Mouse (Mus musculus): ENCODE results near the gene Agfg1. TPM values are rescaled to one million over a fixed set of nuclear protein-coding genes. Genes with fewer than 3 reads are reported as not detected.
"Not testable (repeated sequence)": the region's sequence is repeated elsewhere in the genome, so short reads cannot be mapped to it uniquely, and the experiment has no call there.

Agfg1 gene
- polyA plus RNA-seq, 1 experiment = 5.5 TPM

GRCm38 (mm10) chr1:82858236-82858635 lies 19.0 kb downstream of the Agfg1 start:
- Histone ChIP-seq H3K4me1 (ENCODE audit: control insufficient read depth) (peaks cover 34% of the 10 kb centered on the region), H3K36me3 (ENCODE audit: control insufficient read depth) (peaks cover 74% of the 10 kb centered on the region), H3K27me3 (ENCODE audit: control insufficient read depth) (no peaks in the 10 kb centered on the region), H3K4me3 (replicated peaks) (no peak overlapping the region), H3K9me3 (ENCODE audit: control insufficient read depth, low read length) (no peaks in the 10 kb centered on the region)
- no peak for TF ChIP-seq GATA1 (IDR thresholded peaks at IDR 0.05; ENCODE audit: low read length)
- no peak for TF ChIP-seq TAL1 (IDR thresholded peaks at IDR 0.05; ENCODE audit: low read length)

- Histone ChIP-seq H3K27me3 (ENCODE audit: control insufficient read depth) (no peaks in the 10 kb centered on the region), H3K9me3 (ENCODE audit: control insufficient read depth, low read length) (no peaks in the 10 kb centered on the region), H3K36me3 (ENCODE audit: control insufficient read depth) (peaks cover 90% of the 10 kb centered on the region), H3K4me3 (replicated peaks) (no peak overlapping the region), H3K4me1 (ENCODE audit: control insufficient read depth) (peaks cover 22% of the 10 kb centered on the region)
- TF ChIP-seq TAL1 (IDR thresholded peaks at IDR 0.05; ENCODE audit: low read length) (no peak), GATA1 (IDR thresholded peaks at IDR 0.05; ENCODE audit: low read length) (no peak)
These were observed 21.1 kb downstream of the Agfg1 start for GRCm38 (mm10) chr1:82860391-82860790.

- peaks cover 94% of the 10 kb centered on the region for H3K36me3 ChIP-seq (ENCODE audit: control insufficient read depth)
- H3K4me3 ChIP-seq (replicated peaks) = no peak overlapping the region
These were observed 30.9 kb downstream of the Agfg1 start for GRCm38 (mm10) chr1:82870202-82870601.

GRCm38 (mm10) chr1:82879172-82879571 lies 39.9 kb downstream of the Agfg1 start:
- no peak for TF ChIP-seq TAL1 (IDR thresholded peaks at IDR 0.05; ENCODE audit: low read length)
- no peak for TF ChIP-seq GATA1 (IDR thresholded peaks at IDR 0.05; ENCODE audit: low read length)
- Histone ChIP-seq H3K4me3 (replicated peaks) (no peak overlapping the region), H3K4me1 (ENCODE audit: control insufficient read depth) (no peaks in the 10 kb centered on the region), H3K27me3 (ENCODE audit: control insufficient read depth) (no peaks in the 10 kb centered on the region), H3K36me3 (ENCODE audit: control insufficient read depth) (peaks cover 100% of the 10 kb centered on the region), H3K9me3 (ENCODE audit: control insufficient read depth, low read length) (no peaks in the 10 kb centered on the region)

More at GRCm38 (mm10) chr1:82870202-82870601, 30.9 kb downstream of the Agfg1 start:
- Histone ChIP-seq H3K4me1 (ENCODE audit: control insufficient read depth) (peaks cover 13% of the 10 kb centered on the region), H3K27me3 (ENCODE audit: control insufficient read depth) (no peaks in the 10 kb centered on the region), H3K9me3 (ENCODE audit: control insufficient read depth, low read length) (no peaks in the 10 kb centered on the region)
- TF ChIP-seq TAL1 (IDR thresholded peaks at IDR 0.05; ENCODE audit: low read length) = no peak
- no peak for TF ChIP-seq GATA1 (IDR thresholded peaks at IDR 0.05; ENCODE audit: low read length)

- Histone ChIP-seq H3K36me3 (ENCODE audit: control insufficient read depth) (peaks cover 100% of the 10 kb centered on the region), H3K4me3 (replicated peaks) (no peak overlapping the region), H3K4me1 (ENCODE audit: control insufficient read depth) (no peaks in the 10 kb centered on the region), H3K9me3 (ENCODE audit: control insufficient read depth, low read length) (no peaks in the 10 kb centered on the region), H3K27me3 (ENCODE audit: control insufficient read depth) (no peaks in the 10 kb centered on the region)
- TF ChIP-seq TAL1 (IDR thresholded peaks at IDR 0.05; ENCODE audit: low read length) = no peak
- TF ChIP-seq GATA1 (IDR thresholded peaks at IDR 0.05; ENCODE audit: low read length) = no peak
These were observed 40.9 kb downstream of the Agfg1 start for GRCm38 (mm10) chr1:82880196-82880595.

GRCm38 (mm10) chr1:82893269-82893668 lies 54.0 kb downstream of the Agfg1 start:
- H3K36me3 ChIP-seq (ENCODE audit: control insufficient read depth) = peaks cover 100% of the 10 kb centered on the region

GRCm38 (mm10) chr1:82900567-82900966 lies 61.3 kb downstream of the Agfg1 start:
- Histone ChIP-seq H3K4me3 (replicated peaks) (no peak overlapping the region), H3K4me1 (ENCODE audit: control insufficient read depth) (no peaks in the 10 kb centered on the region), H3K36me3 (ENCODE audit: control insufficient read depth) (peaks cover 98% of the 10 kb centered on the region), H3K9me3 (ENCODE audit: control insufficient read depth, low read length) (no peaks in the 10 kb centered on the region), H3K27me3 (ENCODE audit: control insufficient read depth) (no peaks in the 10 kb centered on the region)
- TF ChIP-seq TAL1 (IDR thresholded peaks at IDR 0.05; ENCODE audit: low read length) (no peak), GATA1 (IDR thresholded peaks at IDR 0.05; ENCODE audit: low read length) (no peak)

More at GRCm38 (mm10) chr1:82893269-82893668, 54.0 kb downstream of the Agfg1 start:
- Histone ChIP-seq H3K4me1 (ENCODE audit: control insufficient read depth) (no peaks in the 10 kb centered on the region), H3K4me3 (replicated peaks) (no peak overlapping the region), H3K9me3 (ENCODE audit: control insufficient read depth, low read length) (no peaks in the 10 kb centered on the region), H3K27me3 (ENCODE audit: control insufficient read depth) (no peaks in the 10 kb centered on the region)
- TF ChIP-seq TAL1 (IDR thresholded peaks at IDR 0.05; ENCODE audit: low read length) = no peak
- TF ChIP-seq GATA1 (IDR thresholded peaks at IDR 0.05; ENCODE audit: low read length) = no peak

GRCm38 (mm10) chr1:82901201-82901600 lies 61.9 kb downstream of the Agfg1 start:
- Histone ChIP-seq H3K36me3 (ENCODE audit: control insufficient read depth) (peaks cover 97% of the 10 kb centered on the region), H3K4me1 (ENCODE audit: control insufficient read depth) (no peaks in the 10 kb centered on the region), H3K4me3 (replicated peaks) (no peak overlapping the region), H3K27me3 (ENCODE audit: control insufficient read depth) (no peaks in the 10 kb centered on the region), H3K9me3 (ENCODE audit: control insufficient read depth, low read length) (no peaks in the 10 kb centered on the region)
- TF ChIP-seq TAL1 (IDR thresholded peaks at IDR 0.05; ENCODE audit: low read length) (no peak), GATA1 (IDR thresholded peaks at IDR 0.05; ENCODE audit: low read length) (no peak)

GRCm38 (mm10) chr1:82905886-82906285 lies 66.6 kb downstream of the Agfg1 start:
- peaks cover 6% of the 10 kb centered on the region for H3K4me1 ChIP-seq (ENCODE audit: control insufficient read depth)
- H3K4me3 ChIP-seq (replicated peaks) = no peak overlapping the region
- peaks cover 87% of the 10 kb centered on the region for H3K36me3 ChIP-seq (ENCODE audit: control insufficient read depth)
- no peaks in the 10 kb centered on the region for H3K9me3 ChIP-seq (ENCODE audit: control insufficient read depth, low read length)
- TF ChIP-seq TAL1 (IDR thresholded peaks at IDR 0.05; ENCODE audit: low read length) = no peak
- TF ChIP-seq GATA1 (IDR thresholded peaks at IDR 0.05; ENCODE audit: low read length) = no peak
- no peaks in the 10 kb centered on the region for H3K27me3 ChIP-seq (ENCODE audit: control insufficient read depth)

- peaks cover 25% of the 10 kb centered on the region for H3K36me3 ChIP-seq (ENCODE audit: control insufficient read depth)
- H3K27me3 ChIP-seq (ENCODE audit: control insufficient read depth) = no peaks in the 10 kb centered on the region
- no peak within 1 kb of the TSS for H3K4me3 ChIP-seq (replicated peaks)
- TF ChIP-seq TAL1 (IDR thresholded peaks at IDR 0.05; ENCODE audit: low read length) (no peak), GATA1 (IDR thresholded peaks at IDR 0.05; ENCODE audit: low read length) (no peak)
- peaks cover 20% of the 10 kb centered on the region for H3K4me1 ChIP-seq (ENCODE audit: control insufficient read depth)
- H3K9me3 ChIP-seq (ENCODE audit: control insufficient read depth, low read length) = no peaks in the 10 kb centered on the region
These were observed 73.7 kb downstream of the Agfg1 start, which contains the start of gene A030005L19Rik for GRCm38 (mm10) chr1:82913025-82913424. Gene A030005L19Rik, plus strand, starts transcription at chr1:82913325.

GRCm38 (mm10) chr1:82913434-82913833 lies 74.2 kb downstream of the Agfg1 start:
- not testable (repeated sequence) for H3K4me3 ChIP-seq (replicated peaks); H3K9me3 ChIP-seq (ENCODE audit: control insufficient read depth, low read length); H3K27me3 ChIP-seq (ENCODE audit: control insufficient read depth)
- H3K36me3 ChIP-seq (ENCODE audit: control insufficient read depth) = peaks cover 22% of the 10 kb centered on the region
- H3K4me1 ChIP-seq (ENCODE audit: control insufficient read depth) = peaks cover 20% of the 10 kb centered on the region
